Mouse (Mus musculus) heart, postnatal 0 days (tissue): ENCODE results near the gene Grm8.

ENCODE experiments used
- CTCF ChIP-seq: IDR thresholded peaks from 2 replicates; pipeline ENCODE4 v1.5.1; 2016; ENCODE audit warnings: antibody characterized with exemption, control low read depth, low read depth
- EP300 ChIP-seq: IDR thresholded peaks from 2 replicates; pipeline ENCODE4 v1.6.1; 2016; ENCODE audit warnings: antibody characterized with exemption, low read depth

- TF ChIP-seq CTCF, result no peak
- no peak for TF ChIP-seq EP300
Observed at GRCm38 (mm10) chr6:27635898-27636297, 499.1 kb downstream of the Grm8 start.
